Mouse (Mus musculus): ENCODE measurements around the gene Gm2174. TPM values are rescaled to one million over a fixed set of nuclear protein-coding genes. Genes with fewer than 3 reads are reported as not detected.

Gm2174 gene
- total and polyA plus RNA-seq, 2 experiments from 2014 or later = not detected

DNA sequence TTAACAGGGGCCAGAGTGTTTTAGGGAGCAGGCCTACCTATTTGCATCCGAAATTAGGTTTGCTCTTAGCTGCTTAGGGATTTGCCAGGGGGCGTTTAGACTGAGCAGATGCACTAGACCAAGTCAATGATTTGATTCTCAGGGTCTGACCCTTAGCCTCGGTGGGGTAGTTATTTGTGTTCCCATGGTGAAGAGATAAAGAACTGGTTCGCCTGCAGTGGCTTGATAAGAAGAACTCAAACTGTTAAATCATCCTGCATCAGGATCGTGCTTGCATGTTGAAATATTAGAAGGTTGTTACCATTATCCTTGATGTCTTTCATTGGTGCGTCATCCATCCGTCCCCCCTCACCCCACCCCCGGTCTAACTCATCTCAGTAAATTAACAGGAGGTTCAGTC is 8.6 kb downstream of the Gm2174 start:
- Histone ChIP-seq H3K4me2 (ENCODE audit: low read depth, low read length, poor library complexity, severe bottlenecking) (peak overlapping the region; percentile 52), H3K4me3 (ENCODE audit: low read depth, low read length) (peak overlapping the region; percentile 52), H3K27me3 (ENCODE audit: insufficient read depth, low read length) (no peaks in the 10 kb centered on the region), H3K36me3 (ENCODE audit: insufficient read depth, low read length) (no peaks in the 10 kb centered on the region), H3K4me1 (ENCODE audit: insufficient read depth, low read length) (no peaks in the 10 kb centered on the region), H3K27ac (ENCODE audit: low read depth, low read length) (peak overlapping the region; percentile 94), H3K9ac (replicated peaks; ENCODE audit: low read length, poor library complexity, severe bottlenecking) (0 out of 2 replicates have a peak overlapping the region, but pooled peaks have one; percentile 87), H3K9me3 (ENCODE audit: low read length) (no peaks in the 10 kb centered on the region)
- ATAC-seq (ENCODE audit: low FRiP score) (no peak), DNase-seq (ENCODE audit: low spot score) (peak; percentile 2)
- 21% methylated on average over 8 of the region's 8 CpGs for WGBS
- no peak for TF ChIP-seq CTCF (IDR thresholded peaks at IDR 0.05)

DNA sequence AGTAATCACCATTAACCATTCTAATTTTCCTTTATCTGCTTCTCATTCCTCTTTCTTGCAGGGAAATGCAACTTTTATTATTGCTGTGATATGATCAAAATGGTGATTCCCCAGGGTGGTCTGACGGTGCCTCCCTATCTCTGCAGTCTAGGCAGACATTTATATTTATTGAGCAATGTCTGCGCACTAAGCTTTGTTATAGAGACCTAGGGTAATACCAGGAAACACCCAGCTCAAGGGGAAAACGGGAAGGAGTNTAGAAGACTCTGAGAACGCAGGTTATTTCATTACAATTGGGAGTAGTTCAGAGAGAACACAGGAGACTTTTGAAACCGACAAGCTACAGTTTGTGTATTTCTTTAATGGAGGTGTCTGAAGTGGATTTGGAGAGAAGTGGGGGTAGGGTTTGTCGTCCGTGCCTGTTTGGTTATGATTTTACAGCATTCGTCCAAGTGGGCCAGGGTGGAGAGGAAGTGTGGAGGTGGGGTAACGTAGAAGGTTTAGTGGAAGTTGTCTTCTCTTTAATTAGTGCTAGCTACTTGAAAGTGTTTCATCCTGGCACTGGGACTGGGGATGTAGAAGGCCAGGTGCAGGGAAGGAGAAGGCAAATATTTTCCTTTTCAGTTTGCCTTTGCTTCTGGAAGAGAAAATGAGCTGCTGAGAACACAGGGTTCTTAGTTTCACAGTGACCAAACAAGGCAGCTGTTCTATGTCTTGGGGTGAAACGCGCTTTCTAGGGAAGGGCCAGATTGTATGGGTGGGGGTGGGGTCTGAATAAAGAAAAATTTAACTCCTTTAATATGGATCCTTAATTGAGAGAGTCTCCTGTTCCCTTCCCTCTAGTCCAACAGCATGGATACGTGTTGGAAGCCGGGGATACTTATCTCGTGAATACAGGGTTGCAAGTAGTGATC is 14.5 kb downstream of the Gm2174 start:
- DNase-seq (ENCODE audit: low spot score) = no peak
- no peaks in the 10 kb centered on the region for H3K27me3 ChIP-seq (ENCODE audit: insufficient read depth, low read length)
- TF ChIP-seq CTCF (IDR thresholded peaks at IDR 0.05) = no peak
- no peak overlapping the region for H3K4me2 ChIP-seq (ENCODE audit: low read depth, low read length, poor library complexity, severe bottlenecking)
- WGBS = 69% methylated on average over 14 of the region's 14 CpGs
- H3K9me3 ChIP-seq (ENCODE audit: low read length) = no peaks in the 10 kb centered on the region
- no peak overlapping the region for H3K9ac ChIP-seq (replicated peaks; ENCODE audit: low read length, poor library complexity, severe bottlenecking)
- no peak overlapping the region for H3K4me3 ChIP-seq (ENCODE audit: low read depth, low read length)
- H3K36me3 ChIP-seq (ENCODE audit: insufficient read depth, low read length) = no peaks in the 10 kb centered on the region
- H3K4me1 ChIP-seq (ENCODE audit: insufficient read depth, low read length) = no peaks in the 10 kb centered on the region
- no peak overlapping the region for H3K27ac ChIP-seq (ENCODE audit: low read depth, low read length)
- ATAC-seq (ENCODE audit: low FRiP score) = no peak

DNA sequence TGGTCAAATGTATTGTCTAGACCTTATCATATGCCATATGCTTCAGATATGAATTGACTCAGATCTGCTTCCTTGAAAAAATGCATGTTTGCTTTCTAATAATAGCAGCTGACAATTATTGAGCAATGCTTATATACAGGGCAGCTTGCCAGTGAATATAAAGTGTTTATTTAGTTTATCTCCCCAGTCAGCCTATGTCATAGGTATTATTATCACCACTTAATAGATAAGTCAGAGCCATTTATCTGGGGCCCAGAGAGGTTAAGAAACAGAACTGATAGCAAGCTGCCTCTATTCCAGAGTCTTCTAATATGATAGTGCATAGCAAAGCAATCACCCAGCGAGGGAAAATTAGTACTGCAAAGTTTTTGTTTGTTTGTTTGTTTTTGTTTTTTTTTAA is 17.1 kb downstream of the Gm2174 start:
- TF ChIP-seq CTCF (IDR thresholded peaks at IDR 0.05) = no peak
- Histone ChIP-seq H3K4me1 (ENCODE audit: insufficient read depth, low read length) (no peaks in the 10 kb centered on the region), H3K27me3 (ENCODE audit: insufficient read depth, low read length) (no peaks in the 10 kb centered on the region), H3K27ac (ENCODE audit: low read depth, low read length) (no peak overlapping the region), H3K9me3 (ENCODE audit: low read length) (no peaks in the 10 kb centered on the region), H3K4me3 (ENCODE audit: low read depth, low read length) (no peak overlapping the region), H3K9ac (replicated peaks; ENCODE audit: low read length, poor library complexity, severe bottlenecking) (no peak overlapping the region), H3K4me2 (ENCODE audit: low read depth, low read length, poor library complexity, severe bottlenecking) (no peak overlapping the region), H3K36me3 (ENCODE audit: insufficient read depth, low read length) (no peaks in the 10 kb centered on the region)
- ATAC-seq (ENCODE audit: low FRiP score) (no peak), DNase-seq (ENCODE audit: low spot score) (no peak)
- 74% methylated on average over 1 of the region's 1 CpGs for WGBS

DNA sequence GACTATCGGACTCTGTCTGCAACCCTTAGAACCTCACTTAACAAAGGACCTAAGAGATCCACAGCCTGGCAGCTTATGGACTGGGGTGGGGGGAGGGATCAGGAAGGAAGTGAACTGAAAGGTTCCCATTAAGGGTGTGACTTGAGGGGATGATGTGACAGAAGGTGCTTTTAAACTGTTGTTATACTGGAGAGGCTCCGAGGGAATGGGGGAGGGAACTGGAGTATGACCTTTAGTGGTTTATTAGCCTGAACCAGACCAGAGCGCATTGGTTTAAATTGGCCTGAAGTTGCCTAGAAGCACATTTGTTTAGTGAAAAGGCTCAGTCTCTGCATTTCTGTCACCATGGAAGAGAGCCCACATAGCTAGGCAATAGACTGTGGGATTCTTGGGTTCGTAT is 19.9 kb downstream of the Gm2174 start:
- DNase-seq (ENCODE audit: low spot score) (no peak), ATAC-seq (ENCODE audit: low FRiP score) (no peak)
- H3K27me3 ChIP-seq (ENCODE audit: insufficient read depth, low read length) = no peaks in the 10 kb centered on the region
- WGBS = 79% methylated on average over 4 of the region's 4 CpGs
- H3K4me3 ChIP-seq (ENCODE audit: low read depth, low read length) = no peak overlapping the region
- H3K9ac ChIP-seq (replicated peaks; ENCODE audit: low read length, poor library complexity, severe bottlenecking) = no peak overlapping the region
- TF ChIP-seq CTCF (IDR thresholded peaks at IDR 0.05) = no peak
- H3K9me3 ChIP-seq (ENCODE audit: low read length) = no peaks in the 10 kb centered on the region
- H3K4me2 ChIP-seq (ENCODE audit: low read depth, low read length, poor library complexity, severe bottlenecking) = no peak overlapping the region
- no peak overlapping the region for H3K27ac ChIP-seq (ENCODE audit: low read depth, low read length)
- no peaks in the 10 kb centered on the region for H3K4me1 ChIP-seq (ENCODE audit: insufficient read depth, low read length)
- no peaks in the 10 kb centered on the region for H3K36me3 ChIP-seq (ENCODE audit: insufficient read depth, low read length)

GRCm38 (mm10) chrX:56468422-56468821 is 20.7 kb downstream of the Gm2174 start:
- no peaks in the 10 kb centered on the region for H3K9me3 ChIP-seq (ENCODE audit: low read length)
- no peaks in the 10 kb centered on the region for H3K4me1 ChIP-seq (ENCODE audit: insufficient read depth, low read length)
- no peak for ATAC-seq (ENCODE audit: low FRiP score)
- no peak overlapping the region for H3K9ac ChIP-seq (replicated peaks; ENCODE audit: low read length, poor library complexity, severe bottlenecking)
- no peaks in the 10 kb centered on the region for H3K36me3 ChIP-seq (ENCODE audit: insufficient read depth, low read length)
- H3K4me3 ChIP-seq (ENCODE audit: low read depth, low read length) = no peak overlapping the region
- no peaks in the 10 kb centered on the region for H3K27me3 ChIP-seq (ENCODE audit: insufficient read depth, low read length)
- no peak overlapping the region for H3K27ac ChIP-seq (ENCODE audit: low read depth, low read length)
- 55% methylated on average over 6 of the region's 6 CpGs for WGBS
- no peak overlapping the region for H3K4me2 ChIP-seq (ENCODE audit: low read depth, low read length, poor library complexity, severe bottlenecking)
- DNase-seq (ENCODE audit: low spot score) = no peak
- TF ChIP-seq CTCF (IDR thresholded peaks at IDR 0.05) = no peak

DNA sequence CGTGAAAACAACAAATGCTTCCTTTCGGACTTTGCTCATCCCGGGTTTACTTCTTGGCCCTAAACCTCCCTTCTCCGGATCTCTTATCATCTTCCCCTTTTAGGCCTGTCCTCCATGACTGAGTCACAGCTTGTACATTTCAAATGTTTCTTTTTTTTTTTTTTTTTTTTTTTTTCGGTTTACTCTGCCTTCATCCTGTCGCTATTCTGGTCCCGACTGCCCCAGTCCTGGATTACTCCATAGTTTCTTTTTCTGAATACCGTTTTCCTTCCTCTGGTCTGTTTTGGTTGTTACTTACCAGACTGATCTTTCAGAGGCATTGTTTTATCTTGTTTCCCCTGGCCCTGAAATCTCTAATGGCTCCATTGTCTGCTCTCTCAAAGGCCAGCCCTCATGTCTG is 26.3 kb downstream of the Gm2174 start:
- no peaks in the 10 kb centered on the region for H3K36me3 ChIP-seq (ENCODE audit: insufficient read depth, low read length)
- no peaks in the 10 kb centered on the region for H3K27me3 ChIP-seq (ENCODE audit: insufficient read depth, low read length)
- DNase-seq (ENCODE audit: low spot score) (no peak), ATAC-seq (ENCODE audit: low FRiP score) (no peak)
- no peak overlapping the region for H3K4me2 ChIP-seq (ENCODE audit: low read depth, low read length, poor library complexity, severe bottlenecking)
- TF ChIP-seq CTCF (IDR thresholded peaks at IDR 0.05) = no peak
- H3K9me3 ChIP-seq (ENCODE audit: low read length) = no peaks in the 10 kb centered on the region
- H3K4me1 ChIP-seq (ENCODE audit: insufficient read depth, low read length) = no peaks in the 10 kb centered on the region
- WGBS = 66% methylated on average over 8 of the region's 8 CpGs
- H3K9ac ChIP-seq (replicated peaks; ENCODE audit: low read length, poor library complexity, severe bottlenecking) = no peak overlapping the region
- H3K27ac ChIP-seq (ENCODE audit: low read depth, low read length) = no peak overlapping the region
- H3K4me3 ChIP-seq (ENCODE audit: low read depth, low read length) = no peak overlapping the region

Measured in midbrain, postnatal 0 days (tissue).